Comparison of ENCODE assay signal across 9 mouse cellular contexts in the genomic region with DNA sequence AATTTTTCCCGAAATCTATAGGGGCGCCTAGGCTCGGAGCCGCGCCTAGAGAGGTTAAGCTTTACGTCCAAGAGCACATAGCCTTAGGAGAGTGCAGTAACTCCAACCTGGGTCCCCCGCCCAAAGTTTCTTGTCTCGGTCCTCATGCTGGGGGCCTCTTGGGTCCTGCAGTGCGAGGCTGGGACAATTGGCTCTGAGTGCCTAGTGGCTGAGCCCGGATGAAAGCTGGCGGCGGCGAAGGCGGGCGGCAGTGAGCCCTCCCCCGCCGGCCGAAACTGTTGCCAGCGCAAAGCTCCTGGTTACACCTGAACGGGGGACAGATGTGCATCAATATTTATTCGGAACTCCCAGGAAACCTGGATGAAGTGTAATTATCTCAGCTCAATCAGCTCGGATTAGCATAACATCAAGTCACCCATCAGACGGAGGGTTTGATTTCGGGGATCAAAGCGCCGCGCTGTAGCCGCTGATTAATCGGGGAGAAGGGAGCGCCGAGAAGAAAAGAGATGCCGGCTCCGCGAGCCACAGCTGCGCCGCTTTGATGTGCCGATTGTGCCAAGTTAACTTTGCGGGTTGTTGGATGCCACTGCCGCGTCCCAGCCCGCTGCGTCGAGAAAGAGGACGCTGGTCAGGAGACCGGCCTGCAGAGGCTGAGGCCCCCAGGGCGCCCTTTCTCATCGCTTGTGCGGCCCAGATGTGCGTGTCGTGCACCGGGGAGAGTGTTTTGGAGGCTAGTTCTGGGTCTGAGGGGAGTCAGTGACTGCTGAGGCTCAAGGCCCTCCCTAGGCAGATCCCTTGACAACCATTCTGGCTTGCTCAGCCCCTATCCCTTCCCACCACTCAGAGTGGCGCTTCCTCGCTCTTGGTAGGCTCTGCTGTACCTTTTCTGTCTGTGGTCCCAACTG.
DNase-seq lines count a peak whose midpoint lies in the region.
"Had no signal": no experiment of that assay in that cellular context is flagged by ENCODE, and none has a peak within 500 bp of the region (broad histone marks: within the 10 kb centered on the region; RNA-seq: fewer than 3 reads in every experiment).

No protein-coding gene starts in this region.

- DNase-seq in adrenal gland, adult 2 months = peak; percentile 24
- DNase-seq in adrenal gland, adult 18-20 months (ENCODE audit: low spot score in 2 of 2) = no peak
- DNase-seq in right cerebral cortex, postnatal 14 days = peak; percentile 22
- DNase-seq in right cerebral cortex, adult 2 months (ENCODE audit: low spot score in 2 of 2) = no peak
- DNase-seq in limb, embryonic 10.5 days (ENCODE audit: low spot score) = peak; percentile 72
- DNase-seq in retina, embryonic 14.5 days (ENCODE audit: low spot score) = peak; percentile 63
- DNase-seq in ovary, postnatal 36 days (ENCODE audit: low spot score) = no peak
- no peak for DNase-seq in thymus, adult 18-20 months

- H3K36me3 ChIP-seq in limb, embryonic 10.5 days = no peaks in the 10 kb centered on the region

- peaks cover 25% of the 10 kb centered on the region for H3K4me1 ChIP-seq in limb, embryonic 10.5 days

- under 1% methylated on average over 53 of the region's 53 CpGs for WGBS in limb, embryonic 10.5 days

- peaks cover 74% of the 10 kb centered on the region for H3K27me3 ChIP-seq in limb, embryonic 10.5 days (ENCODE audit: low read depth, poor library complexity, severe bottlenecking)

- no peaks in the 10 kb centered on the region for H3K9me3 ChIP-seq in limb, embryonic 10.5 days (replicated peaks)

- H3K27ac ChIP-seq in limb, embryonic 10.5 days = 0 out of 2 replicates have a peak overlapping the region, but pooled peaks have one; percentile 48
- H3K27ac ChIP-seq: liver, embryonic 14.5 days had no signal

- peak overlapping the region; percentile 47 for H3K4me3 ChIP-seq in limb, embryonic 10.5 days

Comparison
In these comparisons a context has a peak if more than half of its experiments do, and no peak if none do; other contexts are left out.
1. DNase-seq: peak in adrenal gland, adult 2 months (single experiment), right cerebral cortex, postnatal 14 days (single experiment), limb, embryonic 10.5 days (single experiment) and retina, embryonic 14.5 days (single experiment); none in adrenal gland, adult 18-20 months (0 of 2), right cerebral cortex, adult 2 months (0 of 2), ovary, postnatal 36 days (single experiment) and thymus, adult 18-20 months (0 of 2).